ENCODE assay signal across 18 mouse cellular contexts in genomic region chr7:24661118-24661904, GRCm38 (mm10). TPM values are rescaled to one million over a fixed set of nuclear protein-coding genes. Genes with fewer than 3 reads are reported as not detected.
DNase-seq lines count a peak whose midpoint lies in the region; ATAC-seq and TF ChIP-seq lines count a peak whose summit lies in the region.
"Had no signal": no experiment of that assay in that cellular context is flagged by ENCODE, and none has a peak within 500 bp of the region (broad histone marks: within the 10 kb centered on the region; RNA-seq: fewer than 3 reads in every experiment).

No protein-coding gene starts in this region.

- peak; percentile 54 for ATAC-seq in megakaryocyte progenitor cell, adult 5-6 weeks (replicated peaks; ENCODE audit: poor library complexity)
- ATAC-seq in forebrain, embryonic 15.5 days (replicated peaks): no peak
- ATAC-seq: forebrain, embryonic 16.5 days had no signal

- DNase-seq in spleen, postnatal 10 days (ENCODE audit: low spot score in 2 of 2): peak; percentile 15 to 18
- DNase-seq in spleen, adult 12 weeks (ENCODE audit: low spot score): no peak
- peak; percentile 44 to 60 for DNase-seq in thymus, postnatal 36 days
- no peak for DNase-seq in kidney, postnatal 10 days
- DNase-seq in frontal cortex, postnatal 25 days (ENCODE audit: low spot score in 2 of 2): no peak
- DNase-seq: cerebellum, postnatal 10 days had no signal

- H3K4me2 ChIP-seq in forebrain, embryonic 15.5 days (replicated peaks): no peak overlapping the region
- H3K4me2 ChIP-seq: heart, embryonic 11.5 days; hindbrain, embryonic 14.5 days; kidney, embryonic 15.5 days; limb, embryonic 13.5 days had no signal

- H3K4me3 ChIP-seq in bone marrow, adult 2 months (replicated peaks; ENCODE audit: control insufficient read depth, low read depth, low read length): peak overlapping the region; percentile 41
- no peak overlapping the region for H3K4me3 ChIP-seq in forebrain, embryonic 15.5 days
- H3K4me3 ChIP-seq: kidney, embryonic 15.5 days; limb, embryonic 13.5 days; myocyte had no signal

- H3K9ac ChIP-seq in forebrain, embryonic 15.5 days (replicated peaks): no peak overlapping the region
- H3K9ac ChIP-seq: hindbrain, embryonic 14.5 days; kidney, embryonic 15.5 days had no signal

- H3K36me3 ChIP-seq in forebrain, embryonic 15.5 days: no peaks in the 10 kb centered on the region
- H3K36me3 ChIP-seq: kidney, embryonic 15.5 days; limb, embryonic 13.5 days had no signal

- no peaks in the 10 kb centered on the region for H3K9me3 ChIP-seq in forebrain, embryonic 15.5 days
- H3K9me3 ChIP-seq: kidney, embryonic 15.5 days; limb, embryonic 13.5 days had no signal

- no peak for TF ChIP-seq CTCF in bone marrow, adult 2 months (IDR thresholded peaks at IDR 0.05; ENCODE audit: control insufficient read depth, insufficient read depth, low read length)

- 7% methylated on average over 17 of the region's 17 CpGs for WGBS in bone marrow, adult 2 months
- WGBS in forebrain, embryonic 15.5 days: 74% methylated on average over 17 of the region's 17 CpGs

- H3K27ac ChIP-seq in bone marrow, adult 2 months (ENCODE audit: control insufficient read depth, insufficient read depth, low read depth, low read length, poor library complexity): peak overlapping the region; percentile 43
- no peak overlapping the region for H3K27ac ChIP-seq in forebrain, embryonic 15.5 days (replicated peaks)
- H3K27ac ChIP-seq: hindbrain, embryonic 14.5 days; kidney, embryonic 15.5 days; limb, embryonic 13.5 days had no signal

- H3K27me3 ChIP-seq in forebrain, embryonic 15.5 days: 0 out of 2 replicates have a peak, but pooled peaks cover 2% of the 10 kb centered on the region
- H3K27me3 ChIP-seq: kidney, embryonic 15.5 days; limb, embryonic 13.5 days had no signal

- peaks cover 3% of the 10 kb centered on the region; the same call in 1 of the 2 replicates for H3K4me1 ChIP-seq in bone marrow, adult 2 months (ENCODE audit: control insufficient read depth, insufficient read depth, low read length)
- H3K4me1 ChIP-seq in forebrain, embryonic 15.5 days: no peaks in the 10 kb centered on the region
- H3K4me1 ChIP-seq: kidney, embryonic 15.5 days; limb, embryonic 13.5 days had no signal

- no peak for TF ChIP-seq POLR2A in bone marrow, adult 2 months (IDR thresholded peaks at IDR 0.05; ENCODE audit: borderline replicate concordance, control insufficient read depth, low read depth, low read length)

RNA-seq across cellular contexts. Expression of gene Tex101, which starts 15.2 kb away (rescaled TPM):
- polyA plus RNA-seq in bone marrow, adult 2 months (2011; ENCODE audit: insufficient read depth, insufficient read length, low replicate concordance, missing spikeins): not detected in 2 replicates
- total RNA-seq in megakaryocyte progenitor cell, adult 5-6 weeks (2015): not detected in 2 replicates
- total RNA-seq in megakaryocyte progenitor cell, adult 5-6 weeks (2017): not detected in 2 replicates
- not detected in 2 replicates for polyA plus RNA-seq in forebrain, embryonic 15.5 days (2015; fragmentation: Nextera tagmentation; extraction: Ambion mirVana)
- total RNA-seq: layer of hippocampus, postnatal 25 days had no signal
- polyA plus RNA-seq: embryonic facial prominence, embryonic 14.5 days; forebrain, embryonic 16.5 days; heart, embryonic 11.5 days; hindbrain, embryonic 14.5 days; kidney, embryonic 15.5 days; limb, embryonic 13.5 days; myocyte; spleen, adult 2 months had no signal

RNA-seq across cellular contexts. Expression of gene Lypd3, which starts 25.0 kb away (rescaled TPM):
- polyA plus RNA-seq in bone marrow, adult 2 months (2011; ENCODE audit: insufficient read depth, insufficient read length, low replicate concordance, missing spikeins): not detected in 2 replicates
- total RNA-seq in megakaryocyte progenitor cell, adult 5-6 weeks (2015): not detected in 2 replicates
- total RNA-seq in megakaryocyte progenitor cell, adult 5-6 weeks (2017): not detected in 2 replicates
- polyA plus RNA-seq in forebrain, embryonic 15.5 days (2015; fragmentation: Nextera tagmentation; extraction: Ambion mirVana): 0.18 and 0.23 TPM in 2 replicates
- polyA plus RNA-seq: myocyte; spleen, adult 2 months had no signal

RNA-seq across cellular contexts. Expression of gene BC049730, which starts 47.7 kb away (rescaled TPM):
- not detected in 2 replicates for polyA plus RNA-seq in bone marrow, adult 2 months (2011; ENCODE audit: insufficient read depth, insufficient read length, low replicate concordance, missing spikeins)
- total RNA-seq in megakaryocyte progenitor cell, adult 5-6 weeks (2015): not detected in 2 replicates
- not detected in 2 replicates for total RNA-seq in megakaryocyte progenitor cell, adult 5-6 weeks (2017)
- polyA plus RNA-seq in forebrain, embryonic 15.5 days (2015; fragmentation: Nextera tagmentation; extraction: Ambion mirVana): not detected in 2 replicates
- total RNA-seq: layer of hippocampus, postnatal 25 days had no signal
- polyA plus RNA-seq: embryonic facial prominence, embryonic 14.5 days; forebrain, embryonic 16.5 days; heart, embryonic 11.5 days; hindbrain, embryonic 14.5 days; kidney, embryonic 15.5 days; limb, embryonic 13.5 days; myocyte; spleen, adult 2 months had no signal

RNA-seq across cellular contexts. Expression of gene Phldb3, which starts 50.7 kb away (rescaled TPM):
- polyA plus RNA-seq in bone marrow, adult 2 months (2011; ENCODE audit: insufficient read depth, insufficient read length, low replicate concordance, missing spikeins): 7.2 and 8.2 TPM in 2 replicates
- 3.6 and 4.5 TPM in 2 replicates for total RNA-seq in megakaryocyte progenitor cell, adult 5-6 weeks (2015)
- total RNA-seq in megakaryocyte progenitor cell, adult 5-6 weeks (2017): 10.4 and 11.5 TPM in 2 replicates
- not detected in 2 replicates for polyA plus RNA-seq in forebrain, embryonic 15.5 days (2015; fragmentation: Nextera tagmentation; extraction: Ambion mirVana)
- polyA plus RNA-seq: forebrain, embryonic 16.5 days; hindbrain, embryonic 14.5 days had no signal

Comparison
In these comparisons a context has a peak if more than half of its experiments do, and no peak if none do; other contexts are left out.
1. DNase-seq: peak in spleen, postnatal 10 days (2 of 2) and thymus, postnatal 36 days (2 of 2); none in spleen, adult 12 weeks (single experiment), kidney, postnatal 10 days (single experiment) and frontal cortex, postnatal 25 days (0 of 2).